Mouse (Mus musculus) G1E (cell line): ENCODE measurements around the gene Baiap2.

Source experiments
- CTCF ChIP-seq: IDR thresholded peaks from 2 replicates; pipeline ENCODE4 v1.5.1; 2012; ENCODE audit warnings: low read depth, low read length, inconsistent platforms, mixed read lengths
- GATA1 ChIP-seq: IDR thresholded peaks from 2 replicates; pipeline ENCODE4 v1.6.1; 2012; ENCODE audit warnings: borderline replicate concordance, low read length, inconsistent platforms, mixed read lengths
- GATA2 ChIP-seq: IDR thresholded peaks from 2 replicates; pipeline ENCODE4 v1.6.1; 2012; ENCODE audit warnings: low read depth, low read length, inconsistent platforms, borderline replicate concordance
- POLR2AphosphoS5 ChIP-seq: IDR thresholded peaks from 2 replicates; pipeline ENCODE4 v1.6.1; 2012; ENCODE audit warnings: low read depth, low read length, inconsistent platforms; ENCODE audit not compliant: insufficient replicate concordance
- TAL1 ChIP-seq: conservative IDR thresholded peaks from 2 replicates; pipeline ENCODE4 v1.6.1; 2012; ENCODE audit warnings: low read depth, low read length, inconsistent platforms, mixed read lengths

- no peak for TF ChIP-seq CTCF
- TF ChIP-seq TAL1 = no peak
- no peak for TF ChIP-seq GATA2
- no peak for TF ChIP-seq GATA1
- TF ChIP-seq POLR2AphosphoS5 = no peak
These were observed 59.5 kb downstream of the Baiap2 start for GRCm38 (mm10) chr11:120002041-120002440.
